Mouse (Mus musculus) E14TG2a.4 (cell line): ENCODE measurements around the gene Hist1h4h.
"Not testable (repeated sequence)": the region's sequence is repeated elsewhere in the genome, so short reads cannot be mapped to it uniquely, and the experiment has no call there.

Source experiments
- H3K27me3 ChIP-seq: 2 replicates; pipeline ENCODE4 v1.6.1; 2014; ENCODE audit warnings: low read length, control low read depth; ENCODE audit not compliant: insufficient read depth
- H3K36me3 ChIP-seq: 2 replicates; pipeline ENCODE4 v1.6.1; 2014; ENCODE audit warnings: low read length, control low read depth; ENCODE audit not compliant: insufficient read depth
- H3K4me1 ChIP-seq: replicated peaks from 2 replicates; pipeline ENCODE4 v1.6.1; 2014; ENCODE audit warnings: low read depth, low read length, control low read depth
- H3K4me3 ChIP-seq: replicated peaks from 2 replicates; pipeline ENCODE4 v1.5.1; 2014; ENCODE audit warnings: mild to moderate bottlenecking, low read length
- H3K9me3 ChIP-seq: 2 replicates; pipeline ENCODE4 v1.6.1; 2014; ENCODE audit warnings: low read length, control low read depth
- CTCF ChIP-seq: conservative IDR thresholded peaks from 2 replicates; pipeline ENCODE4 v1.5.1; 2014; ENCODE audit warnings: low read length
- NANOG ChIP-seq: IDR thresholded peaks from 2 replicates; pipeline ENCODE4 v1.6.1; 2014; ENCODE audit warnings: borderline replicate concordance, low read length, mixed read lengths
- POU5F1 ChIP-seq: IDR thresholded peaks from 2 replicates; pipeline ENCODE4 v1.6.1; 2014; ENCODE audit warnings: low read length, borderline replicate concordance

Gene Hist1h4h

GRCm38 (mm10) chr13:23554925-23555838, 24.3 kb downstream of the Hist1h4h start:
- Histone ChIP-seq H3K4me1 (peaks cover 29% of the 10 kb centered on the region), H3K36me3 (no peaks in the 10 kb centered on the region), H3K27me3 (no peaks in the 10 kb centered on the region), H3K4me3 (peak overlapping the region; percentile 78), H3K9me3 (no peaks in the 10 kb centered on the region)
- TF ChIP-seq NANOG (no peak), POU5F1 (no peak), CTCF (no peak)

- H3K36me3 ChIP-seq, result no peaks in the 10 kb centered on the region
- no peak for TF ChIP-seq CTCF
- TF ChIP-seq NANOG, result no peak
- no peaks in the 10 kb centered on the region for H3K27me3 ChIP-seq
- no peaks in the 10 kb centered on the region for H3K9me3 ChIP-seq
- peak overlapping the region; percentile 78 for H3K4me3 ChIP-seq
- H3K4me1 ChIP-seq, result peaks cover 28% of the 10 kb centered on the region
Observed at GRCm38 (mm10) chr13:23555839-23556416, 25.1 kb downstream of the Hist1h4h start.

GRCm38 (mm10) chr13:23556906-23557305, 26.1 kb downstream of the Hist1h4h start:
- Histone ChIP-seq H3K4me1 (peaks cover 28% of the 10 kb centered on the region), H3K9me3 (no peaks in the 10 kb centered on the region), H3K27me3 (no peaks in the 10 kb centered on the region), H3K36me3 (no peaks in the 10 kb centered on the region), H3K4me3 (no peak overlapping the region)
- TF ChIP-seq CTCF (no peak), POU5F1 (no peak), NANOG (no peak)

- not testable (repeated sequence) for H3K36me3 ChIP-seq, H3K9me3 ChIP-seq, H3K27me3 ChIP-seq
- peaks cover 27% of the 10 kb centered on the region for H3K4me1 ChIP-seq
- 0 out of 2 replicates have a peak overlapping the region, but pooled peaks have one; percentile 13 for H3K4me3 ChIP-seq
Observed at GRCm38 (mm10) chr13:23560699-23561098, 29.8 kb downstream of the Hist1h4h start.

- H3K4me1 ChIP-seq, result peaks cover 24% of the 10 kb centered on the region
- not testable (repeated sequence) for H3K36me3 ChIP-seq, H3K27me3 ChIP-seq, H3K9me3 ChIP-seq
- H3K4me3 ChIP-seq, result peak overlapping the region; percentile 63
Observed at GRCm38 (mm10) chr13:23561531-23561882, 30.7 kb downstream of the Hist1h4h start.

- peaks cover 21% of the 10 kb centered on the region for H3K4me1 ChIP-seq
- H3K9me3 ChIP-seq, H3K27me3 ChIP-seq, H3K36me3 ChIP-seq: not testable (repeated sequence)
- H3K4me3 ChIP-seq, result peak within 1 kb of the TSS; percentile 74
Observed at GRCm38 (mm10) chr13:23561883-23562659, 31.2 kb downstream of the Hist1h4h start, which contains the start of gene Hist1h3e. Gene Hist1h3e (minus strand): TSS chr13:23562369.

- H3K4me1 ChIP-seq, result peaks cover 16% of the 10 kb centered on the region
- H3K36me3 ChIP-seq, result no peaks in the 10 kb centered on the region
- peak overlapping the region; percentile 74 for H3K4me3 ChIP-seq
- no peaks in the 10 kb centered on the region for H3K27me3 ChIP-seq
- TF ChIP-seq CTCF (peak; percentile 59), NANOG (no peak)
- H3K9me3 ChIP-seq, result no peaks in the 10 kb centered on the region
Observed at GRCm38 (mm10) chr13:23562699-23563462, 32.0 kb downstream of the Hist1h4h start.

- no peak overlapping the region for H3K4me3 ChIP-seq
- no peaks in the 10 kb centered on the region for H3K27me3 ChIP-seq
- no peaks in the 10 kb centered on the region for H3K9me3 ChIP-seq
- no peaks in the 10 kb centered on the region for H3K36me3 ChIP-seq
- TF ChIP-seq POU5F1, result no peak
- no peak for TF ChIP-seq NANOG
- TF ChIP-seq CTCF, result no peak
- H3K4me1 ChIP-seq, result peaks cover 16% of the 10 kb centered on the region
Observed at GRCm38 (mm10) chr13:23564482-23564881, 33.6 kb downstream of the Hist1h4h start.

GRCm38 (mm10) chr13:23570261-23571021, 39.6 kb downstream of the Hist1h4h start:
- not testable (repeated sequence) for H3K27me3 ChIP-seq, H3K36me3 ChIP-seq, H3K9me3 ChIP-seq
- peak overlapping the region; percentile 69 for H3K4me3 ChIP-seq
- H3K4me1 ChIP-seq, result peaks cover 17% of the 10 kb centered on the region
